Mouse (Mus musculus) monocyte, adult 5-6 weeks (primary cell): Measurements from ENCODE around the gene Lrrd1. TPM values are rescaled to one million over a fixed set of nuclear protein-coding genes. Genes with fewer than 3 reads are reported as not detected.

Experiments used
- total RNA-seq: library from RNA; stranded (forward); fragments of 200-1000, 200-491, 200-594 nt; gene quantifications from 3 replicates; pipeline ENCODE4 v1.2.3, GENCODE M21; 2017

Lrrd1 gene
- total RNA-seq, 1 experiment from 2014 or later, result not detected

Other genes starting within 250 kb of the Lrrd1 start
- 11.5 to 35.7 TPM (median 17.7 TPM) in 3 replicates for gene Pex1, start 249.1 kb upstream of the Lrrd1 start, total RNA-seq
- 56.4 to 61.2 TPM (median 57.4 TPM) in 3 replicates for gene Rbm48, start 248.6 kb upstream of the Lrrd1 start, total RNA-seq
- gene Tmbim7, start 194.0 kb upstream of the Lrrd1 start, total RNA-seq, result not detected in 3 replicates
- 87.9 to 138 TPM (median 109 TPM) in 3 replicates for gene Gatad1, start 188.0 kb upstream of the Lrrd1 start, total RNA-seq
- gene Ankib1, start 42.2 kb upstream of the Lrrd1 start, total RNA-seq, result 61.0 to 88.3 TPM (median 78.2 TPM) in 3 replicates
- 75.0 to 108 TPM (median 86.0 TPM) in 3 replicates for gene Krit1, start 42.0 kb upstream of the Lrrd1 start, total RNA-seq
- 10.0 to 29.5 TPM (median 21.4 TPM) in 3 replicates for gene Mterf1a, start 48.8 kb downstream of the Lrrd1 start, total RNA-seq
- 41.5 to 104 TPM (median 62.5 TPM) in 3 replicates for gene Akap9, start 82.9 kb downstream of the Lrrd1 start, total RNA-seq